Mouse (Mus musculus): ENCODE measurements around the gene Fam186a. TPM values are rescaled to one million over a fixed set of nuclear protein-coding genes. Genes with fewer than 3 reads are reported as not detected.

Gene Fam186a
- total RNA-seq, 2 experiments from 2014 or later: 0.14 to 0.16 TPM

Other genes starting within 250 kb of the Fam186a start
- 10 to 100 TPM; 24.5 to 26.4 TPM for gene Gpd1, start 249.5 kb downstream of the Fam186a start, total RNA-seq (2021)
- gene Cox14, start 241.4 kb downstream of the Fam186a start, total RNA-seq (2021): 100 to 1,000 TPM; 150 to 159 TPM
- 10 to 100 TPM; 29.3 to 31.3 TPM for gene Cers5, start 194.2 kb downstream of the Fam186a start, total RNA-seq (2021)
- gene Lima1, start 91.6 kb downstream of the Fam186a start, total RNA-seq (2021): 10 to 100 TPM; 26.9 to 32.3 TPM
- gene Larp4, start 3.0 kb upstream of the Fam186a start, total RNA-seq (2021): 10 to 100 TPM; 76.4 to 85.7 TPM
- 10 to 100 TPM; 38.7 to 39.2 TPM for gene Dip2b, start 71.6 kb upstream of the Fam186a start, total RNA-seq (2021)

Data from heart, postnatal 4 days (tissue).